Mouse (Mus musculus) liver, adult 2 months (tissue): Measurements from ENCODE around the gene Hist1h3i.
"Not testable (repeated sequence)": the region's sequence is repeated elsewhere in the genome, so short reads cannot be mapped to it uniquely, and the experiment has no call there.

Experiments
- CTCF ChIP-seq: fragments of 200-500 bp; IDR thresholded peaks from 2 replicates; pipeline ENCODE4 v1.5.1; 2011; ENCODE audit warnings: low read depth, low read length, control low read depth
- POLR2A ChIP-seq: fragments of 200-500 bp; IDR thresholded peaks from 2 replicates; pipeline ENCODE4 v1.6.1; 2011; ENCODE audit warnings: low read length, control low read depth; ENCODE audit not compliant: insufficient read depth; ENCODE audit errors: extremely low read depth

DNA sequence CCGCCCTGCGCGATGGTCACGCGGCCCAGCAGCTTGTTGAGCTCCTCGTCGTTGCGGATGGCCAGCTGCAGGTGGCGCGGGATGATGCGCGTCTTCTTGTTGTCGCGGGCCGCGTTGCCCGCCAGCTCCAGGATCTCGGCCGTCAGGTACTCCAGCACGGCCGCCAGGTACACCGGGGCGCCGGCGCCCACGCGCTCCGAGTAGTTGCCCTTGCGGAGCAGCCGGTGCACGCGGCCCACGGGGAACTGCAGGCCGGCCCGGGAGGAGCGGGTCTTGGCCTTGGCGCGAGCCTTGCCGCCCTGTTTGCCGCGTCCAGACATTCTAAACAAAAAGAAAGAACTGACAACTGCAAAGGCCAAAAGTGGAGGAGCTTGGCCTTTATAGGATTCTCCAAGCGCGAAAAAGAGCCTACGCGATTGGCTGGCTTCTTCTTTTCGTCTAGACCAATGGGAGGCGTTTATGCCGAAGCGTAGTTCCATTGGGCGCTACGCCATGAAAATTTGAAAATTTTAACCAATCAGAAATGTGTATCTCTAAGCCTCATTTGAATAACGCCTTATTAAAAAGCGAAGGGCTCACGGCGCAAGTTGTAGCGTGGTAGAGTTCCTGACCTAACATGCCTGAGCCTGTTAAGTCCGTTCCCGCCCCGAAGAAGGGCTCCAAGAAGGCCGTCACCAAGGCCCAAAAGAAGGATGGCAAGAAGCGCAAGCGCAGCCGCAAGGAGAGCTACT is 3.9 kb upstream of the Hist1h3i start, which contains the start of the genes Hist1h2an and Hist1h2bp:
- TF ChIP-seq CTCF, POLR2A: not testable (repeated sequence)
